Mouse (Mus musculus): ENCODE data around the gene Olfr1057.
"Not testable (repeated sequence)": the region's sequence is repeated elsewhere in the genome, so short reads cannot be mapped to it uniquely, and the experiment has no call there.

The Olfr1057 gene

DNA sequence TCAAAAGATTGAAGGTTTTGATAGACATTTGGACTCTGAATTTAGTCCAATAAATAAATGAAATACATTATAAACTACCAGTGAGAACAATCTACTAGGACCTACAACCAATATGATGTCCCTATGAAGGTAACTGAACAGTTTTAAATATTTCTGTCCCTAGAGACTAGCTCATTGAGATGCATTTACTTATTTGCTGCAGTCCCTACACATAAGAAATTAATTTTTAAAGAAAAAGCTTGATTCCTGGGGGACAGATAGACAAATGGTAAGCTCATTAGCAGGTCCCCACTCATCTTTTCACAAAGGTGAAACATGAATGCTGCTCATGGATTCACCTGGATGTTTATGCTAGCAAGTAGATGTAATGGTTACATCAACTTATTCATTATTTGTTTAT is at the start of gene Olfr1057:
Gene Olfr1057, minus strand, starts transcription at position 101 of the 400 bp plus-strand sequence.
- DNase-seq (ENCODE audit: low spot score) = no peak

DNA sequence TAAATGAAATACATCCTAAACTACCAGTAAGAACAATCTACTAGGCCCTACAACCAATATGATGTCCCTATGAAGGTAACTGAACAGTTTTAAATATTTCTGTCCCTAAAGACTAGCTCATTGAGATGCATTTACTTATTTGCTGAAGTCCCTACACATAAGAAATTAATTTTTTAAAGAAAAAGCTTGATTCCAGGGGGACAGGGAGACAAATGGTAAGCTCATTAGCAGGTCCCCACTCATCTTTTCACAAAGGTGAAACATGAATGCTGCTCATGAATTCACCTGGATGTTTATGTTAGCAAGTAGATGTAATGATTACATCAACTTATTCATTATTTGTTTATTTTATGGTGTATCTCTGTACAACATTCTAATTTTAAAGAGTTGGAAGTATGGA is 48.5 kb upstream of the Olfr1057 start, which contains the start of gene Olfr1062:
Gene Olfr1062, minus strand, starts transcription at position 101 of the 400 bp plus-strand sequence.
- not testable (repeated sequence) for DNase-seq (ENCODE audit: low spot score)

DNA sequence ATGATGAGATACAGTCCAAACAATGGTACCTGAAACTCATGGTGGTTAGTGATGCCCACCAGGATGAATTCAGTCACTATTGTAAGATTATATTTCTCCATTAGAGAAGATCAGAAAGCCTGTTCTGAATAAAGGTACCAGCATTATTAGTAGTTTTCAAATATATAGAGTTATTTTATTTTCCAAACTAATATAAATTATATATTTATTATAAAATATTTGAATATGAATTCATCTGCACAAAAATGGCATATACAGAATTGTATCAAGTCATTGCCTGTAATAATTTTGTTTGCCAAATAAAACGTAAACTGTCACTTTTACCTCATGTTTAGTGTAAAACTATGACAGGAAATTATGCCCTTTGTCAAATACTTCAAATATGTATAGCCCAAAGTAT is 35.8 kb upstream of the Olfr1057 start, which contains the start of gene Olfr1061:
Gene Olfr1061, minus strand, starts transcription at position 101 of the 400 bp plus-strand sequence.
- DNase-seq (ENCODE audit: low spot score) = no peak

DNA sequence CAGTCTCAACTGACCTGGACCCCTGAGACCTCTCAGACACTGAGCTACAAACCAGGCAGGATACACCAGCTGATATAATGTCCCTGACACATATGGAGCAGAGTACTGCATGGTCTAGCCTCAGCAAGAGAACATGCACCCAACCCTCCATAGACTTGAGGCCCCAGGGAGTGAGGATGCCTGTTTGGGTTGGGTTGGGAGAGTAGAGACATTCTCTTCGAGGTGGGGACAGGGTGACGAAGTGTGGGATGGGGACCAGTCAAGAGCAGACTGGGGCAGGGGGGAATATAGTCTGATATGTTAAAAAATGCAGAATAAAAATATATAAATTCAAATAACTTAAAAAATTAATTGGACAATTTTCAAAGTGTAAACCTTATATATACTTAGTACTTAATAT is 16.9 kb upstream of the Olfr1057 start:
- DNase-seq (ENCODE audit: low spot score) = no peak

GRCm38 (mm10) chr2:86388461-86388860 is 10.3 kb upstream of the Olfr1057 start, which contains the start of gene Olfr1058:
Gene Olfr1058, minus strand, starts transcription at chr2:86388561.
- not testable (repeated sequence) for DNase-seq (ENCODE audit: low spot score)

GRCm38 (mm10) chr2:86366342-86366741 is 11.9 kb downstream of the Olfr1057 start:
- DNase-seq (ENCODE audit: low spot score) = not testable (repeated sequence)

GRCm38 (mm10) chr2:86362369-86362768 is 15.8 kb downstream of the Olfr1057 start, which contains the start of gene Olfr1056:
Gene Olfr1056, minus strand, starts transcription at chr2:86362469.
- no peak for DNase-seq (ENCODE audit: low spot score)

- DNase-seq (ENCODE audit: low spot score) = not testable (repeated sequence)
These were observed 26.4 kb downstream of the Olfr1057 start for GRCm38 (mm10) chr2:86351751-86352150.

GRCm38 (mm10) chr2:86350184-86350583 is 28.0 kb downstream of the Olfr1057 start, which contains the start of gene Olfr1055:
Gene Olfr1055, minus strand, starts transcription at chr2:86350284.
- DNase-seq (ENCODE audit: low spot score) = no peak

DNA sequence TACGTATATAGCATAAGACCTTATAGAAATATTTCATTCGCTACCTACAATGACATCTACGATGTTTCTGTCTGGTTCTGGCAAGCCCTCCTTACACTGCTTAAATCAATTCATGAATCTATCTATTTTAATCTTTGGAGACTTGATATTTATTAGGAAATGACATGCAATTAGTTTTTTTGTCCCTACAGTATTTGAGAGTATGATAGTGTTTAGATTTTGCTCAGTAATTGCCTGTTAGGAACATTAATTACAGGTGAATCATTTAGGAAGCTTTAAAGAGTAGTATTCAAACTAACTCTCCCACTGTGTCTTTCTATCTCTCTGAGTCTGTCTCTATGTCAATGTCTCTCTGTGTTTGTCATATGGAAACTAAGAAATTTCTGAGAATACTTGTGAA is 42.9 kb downstream of the Olfr1057 start, which contains the start of gene Olfr1054:
Gene Olfr1054, minus strand, starts transcription at position 101 of the 400 bp plus-strand sequence.
- DNase-seq (ENCODE audit: low spot score) = no peak
